Mouse (Mus musculus) spleen, adult 2 months (tissue): Measurements from ENCODE around the gene Bcl2l11. TPM values are rescaled to one million over a fixed set of nuclear protein-coding genes. Genes with fewer than 3 reads are reported as not detected.

Experiments
- DNase-seq, 2 experiments: peaks; one replicate each; pipeline versions ENCODE4 v3.0.0 to v3.0.0-alpha.2; 2012 to 2021; ENCODE audit warnings: low spot score in 2 of 2, low read depth in 1 of 2
- H3K27ac ChIP-seq: fragments of 200-500 bp; 2 replicates; pipeline ENCODE4 v1.5.1; 2012; ENCODE audit warnings: low read length, inconsistent platforms; ENCODE audit not compliant: insufficient read depth
- H3K27me3 ChIP-seq: fragments of 200-500 bp; 2 replicates; pipeline ENCODE4 v1.6.1; 2012; ENCODE audit warnings: mild to moderate bottlenecking, moderate library complexity, low read length, inconsistent platforms; ENCODE audit not compliant: control insufficient read depth, insufficient read depth
- H3K36me3 ChIP-seq: fragments of 200-500 bp; 2 replicates; pipeline ENCODE4 v1.6.1; 2012; ENCODE audit warnings: mild to moderate bottlenecking, low read length, inconsistent platforms; ENCODE audit not compliant: control insufficient read depth, insufficient read depth
- H3K4me1 ChIP-seq: fragments of 200-500 bp; 2 replicates; pipeline ENCODE4 v1.6.1; 2011; ENCODE audit warnings: inconsistent platforms; ENCODE audit not compliant: control insufficient read depth, insufficient read depth, insufficient read length
- H3K4me3 ChIP-seq: fragments of 200-500 bp; 2 replicates; pipeline ENCODE4 v1.5.1; 2011; ENCODE audit warnings: mild to moderate bottlenecking, inconsistent platforms; ENCODE audit not compliant: insufficient read depth, insufficient read length; ENCODE audit errors: extremely low read depth
- CTCF ChIP-seq: fragments of 200-500 bp; IDR thresholded peaks from 2 replicates; pipeline ENCODE4 v1.5.1; 2011; ENCODE audit warnings: mild to moderate bottlenecking, inconsistent platforms; ENCODE audit not compliant: insufficient read depth, insufficient read length, insufficient replicate concordance; ENCODE audit errors: extremely low read depth
- POLR2A ChIP-seq: fragments of 200-500 bp; IDR thresholded peaks from 2 replicates; pipeline ENCODE4 v1.6.1; 2011; ENCODE audit warnings: low read depth, low read length, inconsistent platforms
- WGBS: fragments of 180-500 bp; shearing (Covaris S2); methylation state at CpG from one replicate; pipeline ENCODE4 v1.1.7; 2018; 5-methylcytosine and 5-hydroxymethylcytosine counted together
- polyA plus RNA-seq: library from polyadenylated mRNA; depleted of rRNA; stranded (reverse); fragments of >200 nt; gene quantifications from 2 replicates; pipeline ENCODE4 v1.2.3, GENCODE M21; 2012

Bcl2l11 gene
- polyA plus RNA-seq, 1 experiment, result 21.6 TPM

DNA sequence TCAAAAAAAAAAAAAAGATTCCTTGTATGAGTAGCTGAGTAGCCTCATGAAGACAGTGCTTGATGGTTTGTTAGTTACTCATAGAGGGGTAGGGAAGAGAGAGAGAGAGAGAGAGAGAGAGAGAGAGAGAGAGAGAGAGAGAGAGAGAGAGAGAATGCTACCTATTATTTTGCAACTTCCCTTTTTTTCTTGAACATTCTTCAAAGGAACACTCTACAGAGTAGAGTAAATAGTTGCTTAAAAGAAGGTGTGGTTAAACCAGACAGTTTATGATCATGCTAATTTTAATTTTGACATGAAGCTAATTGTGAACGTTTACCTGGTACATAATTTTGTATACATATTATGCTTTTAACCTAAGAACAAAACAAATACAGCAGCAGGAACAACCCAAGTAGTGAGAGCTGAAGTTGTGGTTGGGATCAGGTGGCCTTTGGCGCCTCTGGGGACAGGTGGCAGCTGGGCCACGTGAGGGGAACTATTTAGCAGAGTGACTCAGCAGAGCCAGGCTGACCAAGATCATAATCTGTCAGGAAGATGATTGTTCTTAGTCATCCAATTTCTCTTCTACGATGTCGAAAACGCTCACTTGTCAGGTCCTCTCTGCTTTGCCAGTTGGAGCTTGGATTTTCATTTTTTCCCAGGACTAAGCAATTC lies 78.0 kb downstream of the Bcl2l11 start:
- Histone ChIP-seq H3K4me3 (no peak overlapping the region), H3K27me3 (no peaks in the 10 kb centered on the region), H3K36me3 (no peaks in the 10 kb centered on the region), H3K4me1 (peaks cover 8% of the 10 kb centered on the region; the same call in 1 of the 2 replicates), H3K27ac (no peak overlapping the region)
- DNase-seq, result peak; percentile 67 to 69
- TF ChIP-seq POLR2A (no peak), CTCF (no peak)
- WGBS, result 13% methylated on average over 6 of the region's 6 CpGs

DNA sequence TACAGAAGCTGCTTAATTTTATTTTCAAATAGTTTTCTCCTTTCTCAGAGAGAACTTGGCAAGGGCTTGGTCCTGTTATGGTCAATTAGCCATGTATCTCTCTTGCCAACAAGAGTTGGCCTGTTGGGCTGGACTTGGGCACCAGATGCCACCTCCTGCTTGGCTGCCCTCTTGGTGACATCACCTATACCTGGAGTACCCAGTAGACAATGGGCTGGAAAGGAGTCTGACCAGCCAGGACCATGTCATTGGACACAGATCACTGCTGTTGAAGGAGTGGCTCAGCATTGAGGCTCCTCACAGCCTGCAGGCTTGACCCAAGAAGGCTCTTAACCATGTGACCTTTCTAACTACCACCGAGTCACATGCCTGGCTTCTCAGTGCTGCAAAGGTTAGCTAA lies 82.7 kb downstream of the Bcl2l11 start:
- TF ChIP-seq POLR2A (no peak), CTCF (no peak)
- DNase-seq, result no peak
- no peak overlapping the region for H3K27ac ChIP-seq
- WGBS, result 94% methylated on average over 1 of the region's 1 CpGs
- no peak overlapping the region for H3K4me3 ChIP-seq
- H3K27me3 ChIP-seq, result no peaks in the 10 kb centered on the region
- H3K4me1 ChIP-seq, result peaks cover 4% of the 10 kb centered on the region; the same call in 1 of the 2 replicates
- no peaks in the 10 kb centered on the region for H3K36me3 ChIP-seq

DNA sequence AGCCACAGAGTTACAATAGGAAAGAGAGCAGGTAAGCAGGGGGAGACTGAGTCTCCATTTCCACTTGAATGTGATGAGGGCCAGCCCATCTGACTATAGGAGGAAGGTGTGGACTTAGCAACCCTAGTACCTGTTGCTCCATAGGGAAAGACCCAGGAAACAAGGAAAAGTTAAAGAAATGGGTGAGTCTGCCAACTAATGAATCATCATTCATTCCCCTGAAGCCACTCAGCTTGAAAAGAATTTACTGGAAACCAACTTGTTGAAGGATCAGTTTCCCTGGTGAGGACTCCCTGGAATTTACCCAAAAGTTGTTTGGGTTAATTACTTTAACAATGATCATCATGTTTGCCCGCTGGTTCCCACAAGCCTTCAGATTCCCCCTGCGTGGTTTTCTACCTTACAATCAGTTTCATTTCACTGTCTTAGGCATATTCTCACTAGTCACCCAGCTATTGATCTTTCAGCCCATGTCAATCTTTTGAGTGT lies 84.0 kb downstream of the Bcl2l11 start:
- no peaks in the 10 kb centered on the region; the same call in 1 of the 2 replicates for H3K4me1 ChIP-seq
- TF ChIP-seq POLR2A, result no peak
- no peak for TF ChIP-seq CTCF
- H3K27me3 ChIP-seq, result no peaks in the 10 kb centered on the region
- H3K4me3 ChIP-seq, result no peak overlapping the region
- no peak for DNase-seq
- 84% methylated on average over 2 of the region's 2 CpGs for WGBS
- no peak overlapping the region for H3K27ac ChIP-seq
- H3K36me3 ChIP-seq, result no peaks in the 10 kb centered on the region

DNA sequence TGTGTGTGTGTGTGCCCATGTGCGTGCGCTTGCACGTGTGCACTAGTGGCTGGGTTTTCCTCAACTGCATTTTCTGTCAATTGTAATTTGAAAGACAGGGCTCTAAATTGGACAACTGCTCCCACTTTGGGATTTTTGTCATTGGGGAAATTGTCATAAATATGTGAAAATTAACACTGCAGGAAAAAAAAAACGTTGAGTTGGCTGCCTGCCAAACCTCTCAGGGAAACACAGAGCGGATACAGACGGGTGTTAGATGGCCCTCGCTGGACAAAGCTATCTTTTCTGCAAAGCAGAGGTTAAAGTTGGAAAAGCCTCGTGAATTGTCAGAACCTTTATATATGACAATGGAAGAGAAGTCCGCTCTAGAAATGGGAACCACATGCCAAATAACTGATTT lies 84.5 kb downstream of the Bcl2l11 start:
- no peak for DNase-seq
- no peaks in the 10 kb centered on the region for H3K36me3 ChIP-seq
- H3K27ac ChIP-seq, result no peak overlapping the region
- H3K27me3 ChIP-seq, result no peaks in the 10 kb centered on the region
- no peaks in the 10 kb centered on the region; the same call in 1 of the 2 replicates for H3K4me1 ChIP-seq
- TF ChIP-seq CTCF, result no peak
- no peak for TF ChIP-seq POLR2A
- WGBS, result 43% methylated on average over 9 of the region's 9 CpGs
- H3K4me3 ChIP-seq, result no peak overlapping the region

DNA sequence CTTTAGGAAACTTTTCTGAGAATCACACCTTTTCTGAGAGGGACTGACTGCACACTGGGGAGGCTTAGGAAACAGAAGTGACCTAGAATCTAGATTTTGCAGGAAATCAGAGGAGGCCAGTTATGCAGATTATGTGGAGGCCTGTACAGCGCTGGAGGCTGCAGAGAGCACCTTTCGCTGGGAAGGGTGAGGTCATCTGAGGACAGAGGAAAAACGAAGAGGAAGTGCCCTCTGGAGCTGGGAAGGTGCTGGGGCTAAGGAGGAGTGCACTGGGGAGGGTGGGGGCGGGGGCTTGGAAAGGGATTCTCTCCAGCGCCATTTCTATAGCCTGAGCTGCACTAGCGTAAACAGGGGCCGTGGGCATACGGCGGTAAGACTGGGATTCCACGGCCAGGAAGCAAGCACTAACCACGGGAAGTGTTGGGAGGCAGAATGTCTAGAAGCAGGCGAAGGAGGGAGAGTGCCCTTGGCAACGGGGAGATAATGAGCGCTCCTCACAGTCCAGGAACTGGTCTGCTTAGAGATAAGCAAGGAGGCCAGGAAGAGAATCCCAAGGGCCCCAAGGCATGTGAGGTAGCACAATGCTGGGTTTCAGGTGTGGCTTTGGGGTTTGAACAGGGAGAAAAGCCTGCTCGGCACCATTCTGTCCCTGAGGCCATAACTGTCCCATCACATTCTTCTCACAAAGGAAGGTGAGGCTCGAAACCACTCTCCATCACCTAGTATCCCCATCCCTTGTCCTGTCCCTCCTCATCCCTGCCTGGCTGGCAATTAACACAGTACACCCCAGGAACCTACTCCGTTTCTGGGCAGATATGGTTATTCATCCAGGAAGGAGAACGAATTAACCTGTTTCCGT lies 85.4 kb downstream of the Bcl2l11 start:
- H3K27ac ChIP-seq, result no peak overlapping the region

DNA sequence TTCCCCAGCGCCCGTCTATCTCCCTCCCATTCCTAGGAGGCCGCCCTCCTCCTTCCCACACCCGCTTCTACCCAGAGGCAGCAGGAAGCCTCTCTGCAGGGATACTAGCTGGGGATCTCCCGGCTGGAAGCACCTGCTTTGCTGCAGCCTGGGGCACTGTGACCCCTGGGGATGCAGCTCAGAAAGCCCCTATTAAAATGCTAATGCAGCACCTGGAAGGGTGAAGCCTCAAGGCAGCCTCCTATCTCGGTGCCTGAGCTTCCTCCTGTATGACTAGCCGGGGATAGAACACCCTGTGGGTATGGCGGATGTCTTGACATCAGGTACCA lies 86.0 kb downstream of the Bcl2l11 start:
- Histone ChIP-seq H3K36me3 (no peaks in the 10 kb centered on the region), H3K27me3 (no peaks in the 10 kb centered on the region), H3K4me1 (no peaks in the 10 kb centered on the region; the same call in 1 of the 2 replicates), H3K27ac (no peak overlapping the region), H3K4me3 (no peak overlapping the region)
- no peak for DNase-seq
- WGBS, result 70% methylated on average over 8 of the region's 8 CpGs
- no peak for TF ChIP-seq POLR2A
- TF ChIP-seq CTCF, result no peak

More for the DNA sequence above, 85.4 kb downstream of the Bcl2l11 start:
- Histone ChIP-seq H3K36me3 (no peaks in the 10 kb centered on the region), H3K4me1 (no peaks in the 10 kb centered on the region; the same call in 1 of the 2 replicates), H3K4me3 (no peak overlapping the region), H3K27me3 (no peaks in the 10 kb centered on the region)
- WGBS, result 42% methylated on average over 19 of the region's 19 CpGs
- no peak for TF ChIP-seq CTCF
- TF ChIP-seq POLR2A, result no peak
- no peak for DNase-seq
